Mouse (Mus musculus): ENCODE measurements around the gene Ccdc125. TPM values are rescaled to one million over a fixed set of nuclear protein-coding genes. Genes with fewer than 3 reads are reported as not detected.

Gene Ccdc125
- polyA plus RNA-seq, 1 experiment from 2014 or later: 1.9 TPM

DNA sequence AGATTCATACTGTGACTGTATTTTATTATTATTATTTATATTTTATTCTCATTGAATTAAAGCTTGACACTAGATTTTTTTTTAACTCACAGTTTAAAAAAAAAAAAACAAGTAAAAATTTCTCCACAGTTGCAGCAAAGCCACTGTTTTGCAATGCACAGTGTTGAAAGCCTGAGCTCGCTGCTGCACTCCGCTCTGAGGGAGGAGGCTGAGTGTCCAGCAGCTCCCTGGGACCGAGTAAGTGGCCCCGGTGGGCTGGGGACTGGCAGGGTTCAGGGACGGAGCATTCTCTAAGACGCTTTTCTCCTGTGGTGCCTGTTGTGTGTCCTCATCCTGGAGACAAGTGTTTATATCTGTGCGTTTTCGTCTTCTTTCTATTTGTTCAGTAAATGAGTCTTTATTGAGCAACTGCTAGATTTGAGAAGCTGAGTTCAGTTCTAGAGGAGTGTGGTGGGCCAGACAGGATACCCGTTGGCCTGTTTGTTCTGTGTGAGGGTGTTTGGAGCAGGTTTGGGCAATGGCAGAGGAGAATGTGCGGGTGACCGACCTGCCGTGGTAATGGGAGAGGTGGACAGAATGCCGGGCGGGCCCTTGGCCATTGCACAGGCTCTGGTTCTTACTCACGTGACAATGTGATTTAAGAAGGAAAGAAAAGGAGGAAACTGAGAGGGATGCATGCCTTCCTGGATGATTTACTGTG lies 6.6 kb downstream of the Ccdc125 start:
- 86% methylated on average over 15 of the region's 15 CpGs for WGBS
- H3K4me3 ChIP-seq: no peak overlapping the region
- H3K4me2 ChIP-seq: no peak overlapping the region

DNA sequence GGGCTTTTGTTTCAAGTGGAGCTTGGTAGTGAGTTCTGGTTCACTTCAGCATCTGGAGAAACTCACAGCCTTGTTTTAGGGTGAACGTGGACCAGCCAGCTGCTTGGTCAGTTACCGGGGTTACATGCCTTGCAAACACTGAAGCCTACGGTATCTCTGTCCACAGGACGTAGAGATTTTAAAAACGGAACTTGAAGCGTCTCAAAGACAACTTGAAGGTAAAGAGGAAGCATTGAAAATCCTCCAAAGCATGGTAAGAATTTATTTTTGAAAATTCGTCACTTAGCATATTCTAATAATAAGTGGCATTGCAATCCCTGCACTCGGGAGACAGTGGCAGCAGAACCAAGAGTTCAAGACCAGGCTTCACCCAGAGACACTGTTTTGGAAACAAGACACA lies 12.1 kb downstream of the Ccdc125 start:
- no peak overlapping the region for H3K9ac ChIP-seq
- H3K27me3 ChIP-seq: no peaks in the 10 kb centered on the region
- H3K9me3 ChIP-seq: no peaks in the 10 kb centered on the region
- no peaks in the 10 kb centered on the region for H3K36me3 ChIP-seq
- WGBS: 88% methylated on average over 8 of the region's 8 CpGs
- H3K4me2 ChIP-seq: no peak overlapping the region
- no peak overlapping the region for H3K27ac ChIP-seq
- H3K4me3 ChIP-seq: no peak overlapping the region
- H3K4me1 ChIP-seq (replicated peaks): no peaks in the 10 kb centered on the region
- ATAC-seq (ENCODE audit: low FRiP score): no peak

More for the DNA sequence above, 6.6 kb downstream of the Ccdc125 start:
- no peak for ATAC-seq (ENCODE audit: low FRiP score)
- Histone ChIP-seq H3K9me3 (no peaks in the 10 kb centered on the region), H3K9ac (no peak overlapping the region), H3K4me1 (replicated peaks) (no peaks in the 10 kb centered on the region), H3K27me3 (peaks cover 1% of the 10 kb centered on the region; the same call in 1 of the 2 replicates), H3K36me3 (no peaks in the 10 kb centered on the region), H3K27ac (no peak overlapping the region)

DNA sequence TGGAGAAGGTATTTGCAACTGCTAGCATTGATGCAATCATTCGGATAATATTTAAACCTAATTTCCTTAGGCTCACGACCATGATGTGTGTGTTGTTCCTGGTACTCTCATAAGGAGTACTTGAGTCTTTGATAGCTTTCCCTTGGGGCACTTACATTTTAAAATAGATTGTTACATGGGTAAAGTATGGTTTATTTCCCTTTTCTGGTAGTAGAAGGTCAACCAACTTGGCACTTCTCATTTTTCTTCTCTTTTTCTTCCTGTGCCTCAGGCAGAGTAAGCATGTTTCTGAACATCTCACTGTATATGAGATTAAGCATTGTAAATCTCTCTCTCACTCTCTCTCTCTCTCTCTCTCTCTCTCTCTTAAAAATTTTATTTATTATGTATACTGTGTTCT lies 13.3 kb downstream of the Ccdc125 start:
- Histone ChIP-seq H3K9me3 (no peaks in the 10 kb centered on the region), H3K36me3 (no peaks in the 10 kb centered on the region), H3K9ac (no peak overlapping the region), H3K27ac (no peak overlapping the region), H3K4me1 (replicated peaks) (no peaks in the 10 kb centered on the region), H3K4me2 (no peak overlapping the region), H3K4me3 (no peak overlapping the region), H3K27me3 (no peaks in the 10 kb centered on the region)
- 75% methylated on average over 2 of the region's 2 CpGs for WGBS
- no peak for ATAC-seq (ENCODE audit: low FRiP score)

DNA sequence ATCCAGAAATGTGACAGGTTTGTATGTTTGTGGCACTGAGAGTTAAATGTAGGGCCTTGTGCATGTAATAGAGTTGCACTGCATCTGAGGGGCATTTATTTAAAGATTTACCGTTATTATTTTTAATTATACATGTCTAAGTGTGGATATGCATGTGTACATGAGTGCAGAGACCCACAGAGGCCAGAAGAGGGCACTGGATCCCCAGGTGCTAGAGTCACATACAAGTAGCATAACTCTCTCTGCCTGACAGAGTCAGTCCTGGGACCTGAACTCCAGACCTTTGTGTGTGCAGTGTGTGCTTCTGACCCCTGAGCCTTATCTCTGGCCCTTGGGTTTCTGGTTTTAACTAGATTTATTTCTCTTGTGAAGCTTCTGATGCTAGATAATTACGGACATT lies 14.8 kb downstream of the Ccdc125 start:
- ATAC-seq (ENCODE audit: low FRiP score): no peak
- H3K27ac ChIP-seq: no peak overlapping the region
- H3K4me2 ChIP-seq: no peak overlapping the region
- 72% methylated on average over 2 of the region's 2 CpGs for WGBS
- no peaks in the 10 kb centered on the region for H3K36me3 ChIP-seq
- H3K27me3 ChIP-seq: no peaks in the 10 kb centered on the region
- H3K9ac ChIP-seq: no peak overlapping the region
- no peaks in the 10 kb centered on the region for H3K4me1 ChIP-seq (replicated peaks)
- no peaks in the 10 kb centered on the region for H3K9me3 ChIP-seq
- H3K4me3 ChIP-seq: no peak overlapping the region

DNA sequence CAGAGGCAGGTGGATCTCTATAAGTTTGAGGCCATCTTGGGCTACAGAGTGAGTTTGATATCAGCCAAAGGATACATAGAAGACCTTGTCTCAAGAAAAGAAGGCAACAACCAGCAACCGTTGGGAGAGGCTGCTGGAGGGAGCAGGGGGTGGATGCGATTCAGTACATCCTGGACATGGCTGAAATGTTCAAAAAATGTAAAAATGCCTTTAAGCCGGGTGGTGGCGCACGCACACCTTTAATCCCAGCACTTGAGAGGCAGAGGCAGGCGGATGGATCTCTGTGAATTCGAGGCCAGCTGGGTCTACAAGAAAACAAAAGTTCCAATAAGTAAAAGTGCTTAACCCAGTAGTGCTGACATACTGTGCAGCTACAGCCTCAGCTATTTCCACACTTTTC lies 18.0 kb downstream of the Ccdc125 start:
- Histone ChIP-seq H3K4me2 (no peak overlapping the region), H3K27ac (no peak overlapping the region), H3K4me1 (replicated peaks) (no peaks in the 10 kb centered on the region), H3K36me3 (no peaks in the 10 kb centered on the region), H3K9ac (no peak overlapping the region), H3K27me3 (no peaks in the 10 kb centered on the region), H3K4me3 (no peak overlapping the region), H3K9me3 (no peaks in the 10 kb centered on the region)
- no peak for ATAC-seq (ENCODE audit: low FRiP score)
- WGBS: 71% methylated on average over 7 of the region's 7 CpGs

DNA sequence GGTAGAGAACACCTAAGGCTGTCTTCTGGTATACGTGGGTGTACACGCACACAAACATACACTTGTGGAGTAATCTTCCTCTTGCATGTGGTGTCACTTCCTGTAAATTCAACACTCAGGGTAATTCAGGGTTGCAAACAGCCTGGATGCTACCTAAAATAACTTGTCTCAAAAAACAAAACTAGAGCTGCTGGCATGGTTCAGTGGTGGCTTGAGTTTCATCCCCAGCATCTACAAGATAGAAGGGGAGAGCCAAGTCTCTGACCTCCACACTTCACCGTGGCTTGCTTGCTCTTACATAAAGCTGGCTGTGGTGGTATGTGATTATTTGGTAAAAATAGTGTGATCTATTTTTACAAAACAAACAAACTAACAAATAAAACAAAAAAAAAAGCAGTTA lies 28.0 kb downstream of the Ccdc125 start:
- ATAC-seq (ENCODE audit: low FRiP score): no peak
- H3K9me3 ChIP-seq: no peaks in the 10 kb centered on the region
- H3K9ac ChIP-seq: no peak overlapping the region
- no peak overlapping the region for H3K4me3 ChIP-seq
- H3K4me2 ChIP-seq: no peak overlapping the region
- H3K27ac ChIP-seq: no peak overlapping the region
- WGBS: 95% methylated on average over 3 of the region's 3 CpGs
- H3K27me3 ChIP-seq: no peaks in the 10 kb centered on the region
- no peaks in the 10 kb centered on the region for H3K4me1 ChIP-seq (replicated peaks)
- H3K36me3 ChIP-seq: peaks cover 61% of the 10 kb centered on the region

DNA sequence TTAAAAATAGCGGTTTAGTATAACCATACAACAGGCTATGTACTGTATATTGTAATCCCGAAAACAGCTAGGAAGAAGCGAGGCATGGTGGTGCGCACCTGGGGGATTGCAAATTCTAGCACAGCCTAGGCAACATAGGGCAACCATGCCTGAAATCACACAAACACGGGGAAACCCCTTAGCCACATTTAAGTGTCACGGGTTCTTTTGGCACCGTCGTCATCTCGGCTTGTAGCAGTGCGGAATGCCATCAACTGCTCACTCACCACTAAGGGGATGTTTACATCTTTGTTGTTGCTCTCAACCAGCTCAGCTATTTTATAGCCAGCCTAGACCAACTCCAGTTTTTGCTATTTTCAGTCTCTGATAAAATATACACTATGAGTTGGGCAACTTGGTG lies 29.3 kb downstream of the Ccdc125 start:
- Histone ChIP-seq H3K4me3 (no peak overlapping the region), H3K9ac (no peak overlapping the region), H3K4me1 (replicated peaks) (no peaks in the 10 kb centered on the region), H3K9me3 (no peaks in the 10 kb centered on the region), H3K36me3 (peaks cover 73% of the 10 kb centered on the region), H3K27ac (no peak overlapping the region), H3K27me3 (no peaks in the 10 kb centered on the region), H3K4me2 (no peak overlapping the region)
- WGBS: 95% methylated on average over 10 of the region's 10 CpGs
- no peak for ATAC-seq (ENCODE audit: low FRiP score)

DNA sequence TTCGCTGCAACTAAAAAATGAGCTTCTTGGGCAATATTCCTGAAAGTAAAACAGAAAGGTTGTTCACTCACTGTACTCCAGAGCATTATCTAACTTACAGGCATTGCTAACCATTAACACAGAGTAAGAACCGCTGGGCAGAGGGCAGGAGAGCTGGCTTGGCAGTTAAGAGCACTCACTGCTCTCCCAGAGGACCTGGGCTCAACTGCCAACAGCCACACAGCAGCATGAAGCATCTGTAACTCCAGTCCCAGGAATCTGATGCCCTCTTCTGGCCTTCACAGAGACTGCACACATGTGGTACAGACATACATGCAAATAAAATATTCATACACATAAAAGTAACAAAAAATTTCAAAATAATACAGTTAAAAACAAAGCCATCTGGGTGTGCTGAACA lies 34.0 kb downstream of the Ccdc125 start:
- 92% methylated on average over 2 of the region's 2 CpGs for WGBS
- Histone ChIP-seq H3K4me1 (replicated peaks) (no peaks in the 10 kb centered on the region), H3K4me3 (no peak overlapping the region), H3K27me3 (no peaks in the 10 kb centered on the region), H3K9me3 (no peaks in the 10 kb centered on the region), H3K27ac (no peak overlapping the region), H3K9ac (no peak overlapping the region), H3K4me2 (no peak overlapping the region), H3K36me3 (peaks cover 86% of the 10 kb centered on the region)
- ATAC-seq (ENCODE audit: low FRiP score): no peak

DNA sequence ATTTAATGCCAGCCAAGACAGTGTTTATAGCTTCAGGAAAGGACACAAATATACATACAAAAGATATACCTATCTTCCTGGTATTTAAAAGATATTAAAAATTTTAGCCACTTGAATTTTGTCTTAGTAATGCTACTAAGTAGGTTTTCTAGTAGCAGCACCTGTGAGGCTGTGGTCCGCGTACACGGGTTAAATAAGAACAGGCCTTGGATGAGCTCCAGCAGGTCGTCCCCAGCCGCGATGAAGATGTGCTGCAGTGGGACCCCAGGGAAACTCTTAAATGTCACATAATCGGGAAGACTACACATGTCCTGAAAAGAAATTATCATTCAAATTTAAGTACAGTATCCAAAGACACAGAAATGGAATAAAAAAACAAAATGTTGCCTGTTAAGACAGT lies 36.7 kb downstream of the Ccdc125 start:
- no peak overlapping the region for H3K4me3 ChIP-seq
- no peak overlapping the region for H3K9ac ChIP-seq
- ATAC-seq (ENCODE audit: low FRiP score): no peak
- no peak overlapping the region for H3K27ac ChIP-seq
- H3K27me3 ChIP-seq: no peaks in the 10 kb centered on the region
- H3K4me2 ChIP-seq: no peak overlapping the region
- H3K4me1 ChIP-seq (replicated peaks): no peaks in the 10 kb centered on the region
- H3K36me3 ChIP-seq: peaks cover 87% of the 10 kb centered on the region
- H3K9me3 ChIP-seq: no peaks in the 10 kb centered on the region
- WGBS: 96% methylated on average over 7 of the region's 7 CpGs

DNA sequence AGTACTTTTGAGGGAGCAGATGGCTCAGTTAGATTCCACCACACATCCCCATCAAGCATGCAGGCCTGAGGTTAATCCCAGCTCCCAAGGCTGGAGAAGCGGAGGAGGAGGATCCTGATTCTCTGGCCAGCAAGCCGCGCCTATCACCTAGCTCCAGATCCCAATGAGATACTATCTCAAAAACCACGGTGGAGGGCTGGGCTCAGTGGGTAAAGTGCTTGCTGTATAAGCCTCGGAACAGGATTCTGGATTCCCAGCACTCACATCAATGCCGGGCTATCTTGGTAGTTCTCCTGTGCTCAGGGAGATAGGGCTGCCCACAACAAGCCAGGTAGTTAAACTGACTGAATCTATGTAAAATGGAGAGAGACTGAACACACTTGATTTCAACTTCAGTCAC lies 46.0 kb downstream of the Ccdc125 start:
- Histone ChIP-seq H3K4me1 (replicated peaks) (no peaks in the 10 kb centered on the region), H3K9ac (no peak overlapping the region), H3K36me3 (peaks cover 77% of the 10 kb centered on the region), H3K4me3 (no peak overlapping the region), H3K4me2 (no peak overlapping the region), H3K9me3 (no peaks in the 10 kb centered on the region), H3K27ac (no peak overlapping the region), H3K27me3 (no peaks in the 10 kb centered on the region)
- WGBS: 94% methylated on average over 6 of the region's 6 CpGs
- no peak for ATAC-seq (ENCODE audit: low FRiP score)

DNA sequence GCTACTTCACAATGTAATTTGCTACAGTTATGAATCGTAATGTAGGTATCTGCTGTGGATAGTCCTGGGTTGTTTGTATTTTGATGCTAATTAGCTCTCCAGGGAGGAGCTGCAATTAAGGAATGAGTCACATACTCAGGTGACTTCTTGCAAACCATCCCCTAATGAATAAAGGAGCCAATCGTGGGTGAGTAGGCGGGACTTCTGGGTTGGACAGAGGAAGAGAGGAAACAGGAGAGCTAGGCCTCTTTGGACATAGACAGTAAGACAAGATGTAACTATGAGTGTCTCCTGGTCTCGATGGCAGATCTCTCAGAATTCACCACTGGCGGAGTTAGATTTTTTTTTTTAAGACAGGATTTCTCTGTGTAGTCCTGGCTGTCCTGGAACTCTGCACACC lies 52.1 kb downstream of the Ccdc125 start:
- no peak for ATAC-seq (ENCODE audit: low FRiP score)
- no peaks in the 10 kb centered on the region for H3K9me3 ChIP-seq
- no peak overlapping the region for H3K4me3 ChIP-seq
- no peaks in the 10 kb centered on the region for H3K27me3 ChIP-seq
- H3K27ac ChIP-seq: no peak overlapping the region
- peaks cover 13% of the 10 kb centered on the region for H3K4me1 ChIP-seq (replicated peaks)
- WGBS: 87% methylated on average over 5 of the region's 5 CpGs
- H3K36me3 ChIP-seq: peaks cover 46% of the 10 kb centered on the region
- H3K4me2 ChIP-seq: no peak overlapping the region
- H3K9ac ChIP-seq: no peak overlapping the region

DNA sequence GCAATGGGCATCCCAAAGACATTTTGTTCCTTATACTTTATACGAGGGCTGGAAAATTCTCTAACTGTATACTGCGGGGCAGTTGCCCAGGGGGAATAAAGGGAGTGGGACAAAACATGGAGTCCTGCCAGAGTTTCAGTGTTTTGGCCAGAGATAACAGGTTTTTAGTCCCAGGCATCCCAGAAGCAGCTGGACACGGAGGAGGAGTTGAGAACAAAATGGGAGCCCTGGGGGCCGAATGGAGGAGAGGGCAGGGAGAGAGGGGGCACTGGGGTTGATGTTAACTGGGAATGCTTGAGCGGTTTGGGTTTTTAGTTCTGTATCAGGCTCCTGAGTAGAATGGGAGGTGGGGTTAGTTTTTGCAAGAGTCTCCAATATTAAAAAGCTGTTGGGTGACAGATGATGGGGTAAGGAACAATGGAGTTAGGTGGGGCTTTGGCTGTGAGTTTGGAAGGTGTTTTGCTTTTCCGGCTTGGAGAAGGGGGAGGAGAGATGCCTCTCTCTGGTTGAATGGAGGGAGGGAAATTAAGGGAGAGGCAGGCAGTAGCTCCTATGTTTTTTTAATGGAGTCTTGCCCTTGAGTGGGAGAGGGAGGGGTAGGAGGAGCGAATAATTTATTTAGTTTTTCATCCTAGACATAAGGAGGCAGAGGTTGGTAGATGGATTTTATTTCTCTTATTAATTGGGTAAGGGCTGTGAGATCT lies 54.7 kb downstream of the Ccdc125 start:
- no peak overlapping the region for H3K9ac ChIP-seq
- no peak overlapping the region for H3K4me3 ChIP-seq
- H3K27me3 ChIP-seq: no peaks in the 10 kb centered on the region
- peak; percentile 57; the same call in 1 of the 2 replicates for ATAC-seq (ENCODE audit: low FRiP score)
- H3K4me2 ChIP-seq: no peak overlapping the region
- H3K4me1 ChIP-seq (replicated peaks): peaks cover 28% of the 10 kb centered on the region
- H3K9me3 ChIP-seq: no peaks in the 10 kb centered on the region
- no peak overlapping the region; the same call in 1 of the 2 replicates for H3K27ac ChIP-seq
- 72% methylated on average over 7 of the region's 7 CpGs for WGBS
- H3K36me3 ChIP-seq: peaks cover 42% of the 10 kb centered on the region

DNA sequence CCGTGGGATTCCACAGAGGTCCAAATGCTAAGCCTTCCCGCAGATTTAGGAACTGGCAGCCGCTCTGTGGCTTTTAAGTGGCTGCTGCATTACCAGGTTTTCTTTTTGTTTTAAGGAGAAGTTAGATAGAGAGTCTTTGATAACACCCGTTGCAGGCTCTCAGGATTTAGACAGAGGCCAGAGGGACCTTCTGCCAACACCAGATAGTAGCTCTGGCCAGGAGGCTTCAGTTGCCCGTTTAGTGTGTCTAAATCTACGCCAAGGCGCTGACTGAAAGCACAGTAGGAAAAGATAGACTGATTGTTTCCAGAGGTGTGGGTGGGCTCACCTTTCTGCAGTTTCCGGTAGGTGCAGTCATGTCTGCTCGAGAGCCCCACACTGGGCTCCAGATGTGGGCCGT lies 55.7 kb downstream of the Ccdc125 start:
- Histone ChIP-seq H3K9ac (no peak overlapping the region), H3K9me3 (no peaks in the 10 kb centered on the region), H3K27ac (no peak overlapping the region), H3K27me3 (no peaks in the 10 kb centered on the region), H3K4me1 (replicated peaks) (peaks cover 37% of the 10 kb centered on the region), H3K4me2 (no peak overlapping the region), H3K36me3 (peaks cover 39% of the 10 kb centered on the region), H3K4me3 (no peak overlapping the region)
- 92% methylated on average over 10 of the region's 10 CpGs for WGBS
- ATAC-seq (ENCODE audit: low FRiP score): no peak
